In the genomic region with DNA sequence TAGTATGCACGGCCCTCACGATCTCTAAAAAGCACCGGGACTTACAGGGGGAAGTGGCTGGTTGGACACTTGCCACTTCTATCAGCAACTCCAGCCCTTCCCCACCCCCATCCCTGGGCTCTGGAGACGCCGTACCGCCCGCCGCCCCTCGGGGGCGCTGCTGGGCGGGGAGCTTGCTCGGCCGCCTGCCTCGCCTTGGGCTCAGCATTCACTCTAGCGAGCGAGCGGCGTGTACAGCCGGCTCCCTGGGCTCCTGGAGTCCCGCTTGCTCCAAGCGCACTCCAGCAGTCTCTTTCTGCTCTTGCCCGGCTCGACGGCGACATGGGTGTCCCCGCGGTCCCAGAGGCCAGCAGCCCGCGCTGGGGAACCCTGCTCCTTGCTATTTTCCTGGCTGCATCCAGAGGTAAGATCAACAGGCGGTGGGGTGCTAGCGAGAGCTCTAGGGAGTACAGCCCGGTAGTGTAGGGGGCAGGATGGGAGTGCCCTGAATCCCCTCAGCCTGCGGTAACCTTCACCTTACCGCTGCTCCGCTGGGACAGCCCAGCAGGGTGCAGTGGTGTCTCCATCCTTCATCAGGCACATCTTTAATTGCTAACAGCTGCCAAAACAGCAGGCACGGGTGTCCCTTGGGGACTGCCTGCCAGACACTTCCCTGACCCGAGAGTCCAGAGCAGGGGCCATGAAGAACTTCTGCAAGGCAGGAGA, we compare ENCODE assay signal across 8 mouse cellular contexts. TPM values are rescaled to one million over a fixed set of nuclear protein-coding genes. Genes with fewer than 3 reads are reported as not detected.
DNase-seq lines count a peak whose midpoint lies in the region; ATAC-seq lines count a peak whose summit lies in the region.

A gene (plus strand): TSS at position 151 of the 705 bp plus-strand sequence.

- intact Hi-C loops in gastrocnemius, postnatal 36 days (cut with DNase I), result loop anchor here (2.0 kb wide), 1 partner anchor 60 kb away; no protein-coding TSS in a partner anchor

- H3K4me1 ChIP-seq in intestine, embryonic 14.5 days (replicated peaks; ENCODE audit: control insufficient read depth, insufficient read depth, low read length), result peaks cover 53% of the 10 kb centered on the region

- no peaks in the 10 kb centered on the region for H3K36me3 ChIP-seq in intestine, embryonic 14.5 days (ENCODE audit: control insufficient read depth, insufficient read depth, low read length)

- H3K9ac ChIP-seq in intestine, embryonic 14.5 days (ENCODE audit: low read length), result peak within 1 kb of the TSS; percentile 55

- H3K27me3 ChIP-seq in intestine, embryonic 14.5 days (replicated peaks; ENCODE audit: control insufficient read depth, insufficient read depth, low read length), result no peaks in the 10 kb centered on the region

- peak within 1 kb of the TSS; percentile 68 for H3K4me2 ChIP-seq in intestine, embryonic 14.5 days (ENCODE audit: low read length)

- DNase-seq in adipocyte (ENCODE audit: low spot score), result peak; percentile 80
- peak; percentile 86 for DNase-seq in embryo, embryonic 10.5 days (ENCODE audit: low spot score)
- peak; percentile 78 to 84 for DNase-seq in gastrocnemius, postnatal 36 days
- DNase-seq in intestine, embryonic 14.5 days (ENCODE audit: low spot score), result peak; percentile 94
- DNase-seq in left cerebral cortex, adult 9 months (ENCODE audit: low spot score in 2 of 2), result peak; percentile 28 to 75
- peak; percentile 32 for DNase-seq in right cerebral cortex, adult 18-20 months
- peak; percentile 90 for DNase-seq in urinary bladder, postnatal 25 days (ENCODE audit: low spot score)

- peak within 1 kb of the TSS; percentile 64 for H3K27ac ChIP-seq in intestine, embryonic 14.5 days (ENCODE audit: low read depth)

- H3K4me3 ChIP-seq in intestine, embryonic 14.5 days (ENCODE audit: low read depth, low read length), result peak within 1 kb of the TSS; percentile 47

- H3K9me3 ChIP-seq in intestine, embryonic 14.5 days (ENCODE audit: control insufficient read depth, low read length), result no peaks in the 10 kb centered on the region

- WGBS in intestine, embryonic 14.5 days, result 2% methylated on average over 37 of the region's 37 CpGs

- ATAC-seq in intestine, embryonic 14.5 days (replicated peaks; ENCODE audit: low FRiP score, low TSS enrichment, low read depth), result peak; percentile 50
- ATAC-seq in megakaryocyte, adult 5-6 weeks (ENCODE audit: poor library complexity, severe bottlenecking), result peak; percentile 54

RNA-seq across cellular contexts. Expression of the gene that starts here (rescaled TPM):
- total RNA-seq in gastrocnemius, postnatal 36 days (2021), result 1 to 10 TPM; 5.6 to 8.2 TPM
- 6.0 and 6.1 TPM in 2 replicates for polyA plus RNA-seq in intestine, embryonic 14.5 days (2014; fragmentation: Nextera tagmentation; extraction: Ambion mirVana)
- total RNA-seq in megakaryocyte, adult 5-6 weeks (2015), result 267 and 312 TPM in 2 replicates
- total RNA-seq in megakaryocyte, adult 5-6 weeks (2017), result 783 and 809 TPM in 2 replicates

Comparison
In these comparisons a context has a peak if more than half of its experiments do, and no peak if none do; other contexts are left out.
1. Peak in every context shown above with its lines: DNase-seq, ATAC-seq, H3K4me3 ChIP-seq and H3K27ac ChIP-seq.
2. RNA of the gene that starts here (total RNA-seq): 267 to 809 TPM in megakaryocyte, adult 5-6 weeks; 5.6 to 8.2 TPM in gastrocnemius, postnatal 36 days; every median in the first group is over 10 times any median in the second.
3. DNase-seq: peak in every context shown above with its lines; median percentile 94 in intestine, embryonic 14.5 days; 90 in urinary bladder, postnatal 25 days; 86 in embryo, embryonic 10.5 days; 81 in gastrocnemius, postnatal 36 days; 80 in adipocyte; 52 in left cerebral cortex, adult 9 months; 32 in right cerebral cortex, adult 18-20 months.